Mouse (Mus musculus): ENCODE data around the gene Nip7.

- TF ChIP-seq ZC3H11A (IDR thresholded peaks at IDR 0.05; ENCODE audit: borderline replicate concordance, low read depth, low read length) (peak; percentile 73; the same call in 1 of the 2 replicates), CHD2 (IDR thresholded peaks at IDR 0.05; ENCODE audit: low read depth, low read length) (no peak), HCFC1 (IDR thresholded peaks at IDR 0.05; ENCODE audit: borderline replicate concordance, insufficient read depth, low read length) (no peak)
Observed at GRCm38 (mm10) chr8:107104547-107104946, 47.9 kb downstream of the Nip7 start.
